Mouse (Mus musculus): ENCODE measurements at regions not wholly inside any gene's neighbourhood (a gene's known extent, or its start where the extent isn't known, plus 50 kb on each side); places are given as distances from the start of the nearest gene placed in this dataset.

DNA sequence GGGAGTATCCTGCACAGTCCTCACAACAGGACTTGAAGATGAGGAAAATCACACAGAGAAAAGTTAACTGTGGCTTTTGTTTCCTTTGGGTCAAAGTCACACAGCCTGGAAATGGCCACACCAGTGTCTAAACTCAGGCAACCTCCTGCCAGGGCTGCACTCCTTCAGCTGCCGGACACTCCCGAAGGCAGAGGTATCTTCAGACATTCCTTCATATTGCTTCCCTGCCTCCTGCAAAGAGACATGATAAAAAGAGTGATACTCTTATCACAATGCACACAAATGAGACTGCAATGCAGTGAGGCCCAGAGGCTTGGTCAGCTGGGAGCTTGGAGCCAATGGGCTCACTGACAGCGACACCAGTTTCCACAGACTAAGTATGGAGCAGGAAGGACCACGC lies 243.4 kb upstream of the Smlr1 start:
- Histone ChIP-seq H3K4me1 (ENCODE audit: control insufficient read depth, insufficient read depth, low read length) (no peaks in the 10 kb centered on the region), H3K27ac (ENCODE audit: insufficient read depth, low read length) (no peak overlapping the region), H3K4me3 (ENCODE audit: insufficient read depth, low read length) (no peak overlapping the region)
- TF ChIP-seq POLR2A (IDR thresholded peaks at IDR 0.05; ENCODE audit: low read depth, low read length) (no peak), CTCF (IDR thresholded peaks at IDR 0.05; ENCODE audit: borderline replicate concordance, insufficient read depth, low read length) (no peak)

DNA sequence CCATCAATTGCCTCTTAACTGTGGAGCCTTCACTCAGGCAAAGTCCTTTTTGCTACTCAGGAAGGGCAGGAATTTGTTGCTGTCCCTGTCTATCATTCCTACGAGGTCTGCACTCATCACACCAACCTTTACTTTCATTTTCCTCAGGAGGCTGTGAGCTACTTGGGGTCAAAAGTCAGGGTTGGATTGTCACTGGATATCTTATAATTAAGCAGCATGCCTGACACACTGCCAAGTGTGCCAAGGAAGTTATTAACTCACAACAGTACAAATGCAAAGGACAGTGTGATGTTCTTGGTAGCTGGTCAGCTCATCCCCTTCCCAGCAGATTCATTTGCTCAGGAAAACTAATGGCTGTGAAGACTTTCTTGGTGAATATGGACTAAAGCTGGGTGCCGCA lies 241.7 kb upstream of the Smlr1 start:
- Histone ChIP-seq H3K4me3 (ENCODE audit: insufficient read depth, low read length) (no peak overlapping the region), H3K27ac (ENCODE audit: insufficient read depth, low read length) (no peak overlapping the region), H3K4me1 (ENCODE audit: control insufficient read depth, insufficient read depth, low read length) (no peaks in the 10 kb centered on the region)
- TF ChIP-seq CTCF (IDR thresholded peaks at IDR 0.05; ENCODE audit: borderline replicate concordance, insufficient read depth, low read length) (no peak), POLR2A (IDR thresholded peaks at IDR 0.05; ENCODE audit: low read depth, low read length) (no peak)

DNA sequence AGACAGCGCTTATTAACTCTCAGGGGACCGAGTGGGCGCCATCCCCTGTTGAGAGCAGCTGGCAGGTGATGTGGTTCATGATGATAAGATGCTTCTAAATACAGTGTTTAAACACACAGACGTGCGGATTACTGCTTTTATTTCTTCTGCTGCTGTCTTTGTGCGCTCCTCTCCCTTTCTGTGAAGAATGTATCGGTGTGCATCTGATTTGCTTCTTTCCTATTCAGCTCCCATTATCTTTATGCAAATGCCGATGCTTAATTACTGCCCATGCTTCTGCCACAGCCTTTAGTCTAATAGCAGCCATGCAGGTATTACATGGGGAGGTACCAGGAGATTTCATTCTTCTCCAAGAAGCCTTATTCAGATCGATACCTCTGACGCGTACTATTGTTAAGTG lies 240.6 kb upstream of the Smlr1 start:
- Histone ChIP-seq H3K4me1 (ENCODE audit: control insufficient read depth, insufficient read depth, low read length) (no peaks in the 10 kb centered on the region; the same call in 1 of the 2 replicates), H3K27ac (ENCODE audit: insufficient read depth, low read length) (no peak overlapping the region), H3K4me3 (ENCODE audit: insufficient read depth, low read length) (no peak overlapping the region)
- TF ChIP-seq CTCF (IDR thresholded peaks at IDR 0.05; ENCODE audit: borderline replicate concordance, insufficient read depth, low read length) (no peak), POLR2A (IDR thresholded peaks at IDR 0.05; ENCODE audit: low read depth, low read length) (no peak)

DNA sequence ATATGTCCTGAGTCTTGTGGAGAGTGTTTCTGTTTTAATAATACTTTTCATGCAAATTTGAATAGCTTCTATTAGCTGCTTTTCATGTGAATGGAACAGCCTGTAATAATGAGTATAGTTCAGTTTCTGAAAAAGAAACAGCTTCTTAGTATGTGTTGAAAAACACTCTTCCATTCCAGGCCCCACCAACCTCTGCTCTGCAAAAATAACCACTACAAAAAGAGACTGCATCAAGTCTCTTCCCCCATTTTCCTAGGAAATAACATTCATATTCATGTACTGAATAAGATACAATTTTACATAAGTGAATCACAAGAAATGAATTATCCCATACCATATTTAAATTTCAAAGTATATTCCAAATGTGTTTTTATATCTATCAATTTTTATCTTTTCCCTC lies 234.0 kb upstream of the Smlr1 start:
- H3K4me1 ChIP-seq (ENCODE audit: control insufficient read depth, insufficient read depth, low read length) = peaks cover 4% of the 10 kb centered on the region; the same call in 1 of the 2 replicates
- no peak overlapping the region for H3K4me3 ChIP-seq (ENCODE audit: insufficient read depth, low read length)
- TF ChIP-seq CTCF (IDR thresholded peaks at IDR 0.05; ENCODE audit: borderline replicate concordance, insufficient read depth, low read length) (no peak), POLR2A (IDR thresholded peaks at IDR 0.05; ENCODE audit: low read depth, low read length) (no peak)
- no peak overlapping the region for H3K27ac ChIP-seq (ENCODE audit: insufficient read depth, low read length)

DNA sequence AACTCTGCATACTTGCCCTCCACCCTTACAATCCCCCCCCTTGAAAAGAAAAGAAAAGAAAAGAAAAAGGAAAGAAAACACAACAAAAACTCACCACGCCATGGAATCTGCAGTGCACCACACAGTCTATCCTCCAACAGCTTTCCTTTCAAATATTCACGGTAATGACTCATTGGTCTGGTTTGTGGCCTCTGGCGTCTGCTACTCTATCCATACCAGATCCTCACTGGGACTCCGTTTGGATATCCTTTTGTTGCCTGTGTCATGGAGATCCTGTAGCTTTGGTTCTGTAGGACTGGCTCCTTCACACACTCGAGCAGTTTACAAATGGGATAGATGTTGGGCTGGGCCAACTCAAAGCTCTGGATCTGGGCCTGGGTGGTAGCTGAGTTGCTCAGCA lies 232.4 kb upstream of the Smlr1 start:
- H3K4me3 ChIP-seq (ENCODE audit: insufficient read depth, low read length) = no peak overlapping the region
- H3K4me1 ChIP-seq (ENCODE audit: control insufficient read depth, insufficient read depth, low read length) = peaks cover 4% of the 10 kb centered on the region; the same call in 1 of the 2 replicates
- peak overlapping the region; percentile 77 for H3K27ac ChIP-seq (ENCODE audit: insufficient read depth, low read length)
- TF ChIP-seq POLR2A (IDR thresholded peaks at IDR 0.05; ENCODE audit: low read depth, low read length) = no peak
- TF ChIP-seq CTCF (IDR thresholded peaks at IDR 0.05; ENCODE audit: borderline replicate concordance, insufficient read depth, low read length) = no peak

DNA sequence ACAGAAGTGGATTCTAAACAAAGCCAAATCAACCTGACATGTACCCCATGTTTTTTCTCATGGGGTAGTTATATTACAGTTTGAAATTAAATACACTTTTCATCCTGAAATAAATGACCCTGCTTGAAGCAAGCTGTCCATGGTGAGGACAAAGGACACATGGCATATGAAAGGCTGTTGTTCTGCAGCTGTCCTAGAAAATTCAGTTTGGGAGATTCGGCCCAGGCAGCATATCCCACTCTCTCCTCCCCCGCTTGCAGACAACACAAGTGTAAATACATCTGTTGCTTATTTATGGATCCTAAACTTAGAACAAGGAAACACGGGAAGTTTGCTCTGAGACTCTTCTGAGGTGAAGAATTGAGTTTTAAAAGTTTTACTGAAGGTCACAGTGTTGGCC lies 218.2 kb upstream of the Smlr1 start:
- no peaks in the 10 kb centered on the region for H3K4me1 ChIP-seq (ENCODE audit: control insufficient read depth, insufficient read depth, low read length)
- no peak overlapping the region for H3K4me3 ChIP-seq (ENCODE audit: insufficient read depth, low read length)
- H3K27ac ChIP-seq (ENCODE audit: insufficient read depth, low read length) = no peak overlapping the region
- TF ChIP-seq CTCF (IDR thresholded peaks at IDR 0.05; ENCODE audit: borderline replicate concordance, insufficient read depth, low read length) = no peak
- TF ChIP-seq POLR2A (IDR thresholded peaks at IDR 0.05; ENCODE audit: low read depth, low read length) = no peak

DNA sequence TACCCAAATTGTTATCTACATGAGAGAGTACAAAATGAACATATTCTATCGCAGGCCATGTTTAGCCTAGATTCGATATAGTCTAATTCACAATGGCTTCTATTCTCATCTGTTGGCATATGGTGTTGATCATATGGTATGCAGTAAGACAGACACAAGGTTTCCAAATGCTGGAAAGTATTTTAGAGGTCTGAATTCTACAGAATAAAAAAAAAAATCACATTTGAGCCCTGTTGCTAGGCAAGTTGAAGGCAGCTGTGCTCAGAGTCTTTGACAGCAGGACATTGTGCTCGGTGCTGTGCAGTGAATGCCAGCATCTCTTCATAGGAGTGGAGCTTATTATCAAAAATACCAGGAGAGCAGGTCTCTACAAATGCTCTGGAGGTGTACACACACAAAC lies 206.6 kb upstream of the Smlr1 start:
- Histone ChIP-seq H3K4me1 (ENCODE audit: control insufficient read depth, insufficient read depth, low read length) (no peaks in the 10 kb centered on the region; the same call in 1 of the 2 replicates), H3K27ac (ENCODE audit: insufficient read depth, low read length) (no peak overlapping the region), H3K4me3 (ENCODE audit: insufficient read depth, low read length) (no peak overlapping the region)
- no peak for TF ChIP-seq CTCF (IDR thresholded peaks at IDR 0.05; ENCODE audit: borderline replicate concordance, insufficient read depth, low read length)
- TF ChIP-seq POLR2A (IDR thresholded peaks at IDR 0.05; ENCODE audit: low read depth, low read length) = no peak

DNA sequence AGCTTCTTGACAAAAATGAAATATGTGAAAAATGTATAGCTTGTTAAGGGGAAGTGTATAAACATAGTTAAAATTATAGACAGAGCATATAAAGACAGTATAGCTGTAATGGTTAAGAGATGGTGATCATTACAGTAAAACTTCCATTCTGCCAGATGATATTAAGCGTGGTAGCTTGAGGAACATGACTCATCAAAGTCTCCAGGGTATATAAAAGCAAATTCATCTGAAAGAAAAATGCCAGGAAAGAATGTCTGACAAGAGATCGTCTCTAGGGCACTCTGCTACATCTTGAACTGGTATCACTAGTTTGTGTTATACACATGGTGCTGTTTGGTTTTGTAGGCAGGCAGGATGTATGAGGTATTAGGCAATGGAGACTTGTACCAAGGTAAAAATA lies 204.9 kb upstream of the Smlr1 start:
- no peak overlapping the region for H3K4me3 ChIP-seq (ENCODE audit: insufficient read depth, low read length)
- no peak overlapping the region for H3K27ac ChIP-seq (ENCODE audit: insufficient read depth, low read length)
- H3K4me1 ChIP-seq (ENCODE audit: control insufficient read depth, insufficient read depth, low read length) = no peaks in the 10 kb centered on the region; the same call in 1 of the 2 replicates
- TF ChIP-seq POLR2A (IDR thresholded peaks at IDR 0.05; ENCODE audit: low read depth, low read length) (no peak), CTCF (IDR thresholded peaks at IDR 0.05; ENCODE audit: borderline replicate concordance, insufficient read depth, low read length) (no peak)

DNA sequence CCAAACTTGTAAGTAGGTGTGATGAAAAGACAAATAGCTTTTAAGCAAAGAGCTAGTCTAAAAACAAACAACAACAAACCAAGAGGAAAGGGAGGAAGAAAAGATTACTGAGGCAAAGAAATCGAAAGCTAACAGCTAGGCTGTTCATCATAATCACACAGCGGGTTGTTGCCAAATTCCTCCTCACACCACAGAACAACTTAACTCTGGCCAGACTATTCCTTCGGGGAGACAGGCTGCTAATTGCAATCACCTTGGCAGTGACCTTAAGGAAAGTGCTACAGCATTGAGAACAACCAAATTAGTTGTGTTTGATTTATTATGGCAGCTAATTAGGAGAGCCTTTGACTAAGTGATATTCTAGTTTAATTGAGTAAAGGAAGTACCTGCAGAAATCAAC lies 194.4 kb upstream of the Smlr1 start:
- no peak overlapping the region for H3K4me3 ChIP-seq (ENCODE audit: insufficient read depth, low read length)
- H3K27ac ChIP-seq (ENCODE audit: insufficient read depth, low read length) = no peak overlapping the region
- H3K4me1 ChIP-seq (ENCODE audit: control insufficient read depth, insufficient read depth, low read length) = no peaks in the 10 kb centered on the region
- TF ChIP-seq POLR2A (IDR thresholded peaks at IDR 0.05; ENCODE audit: low read depth, low read length) (no peak), CTCF (IDR thresholded peaks at IDR 0.05; ENCODE audit: borderline replicate concordance, insufficient read depth, low read length) (no peak)

DNA sequence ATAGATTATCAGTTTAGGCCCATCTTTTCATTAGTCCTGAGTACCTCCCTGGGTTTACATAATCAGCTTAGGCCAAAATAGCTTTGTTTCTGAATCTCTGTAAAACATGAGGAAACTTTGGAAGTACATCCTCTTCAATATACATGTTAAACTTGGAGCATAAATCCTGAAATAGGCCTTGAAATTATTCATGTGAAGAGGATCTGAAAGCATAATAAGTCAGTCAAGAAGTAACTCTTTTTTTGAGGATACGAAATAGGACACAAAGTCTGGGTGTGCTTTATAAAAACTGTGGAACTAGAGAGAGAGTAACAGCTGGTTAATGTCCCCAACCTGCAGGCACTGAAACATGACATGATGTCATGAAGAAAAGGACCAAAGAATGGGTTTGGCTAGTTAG lies 187.9 kb upstream of the Smlr1 start:
- no peak overlapping the region for H3K4me3 ChIP-seq (ENCODE audit: insufficient read depth, low read length)
- TF ChIP-seq POLR2A (IDR thresholded peaks at IDR 0.05; ENCODE audit: low read depth, low read length) (no peak), CTCF (IDR thresholded peaks at IDR 0.05; ENCODE audit: borderline replicate concordance, insufficient read depth, low read length) (no peak)
- no peak overlapping the region for H3K27ac ChIP-seq (ENCODE audit: insufficient read depth, low read length)
- no peaks in the 10 kb centered on the region for H3K4me1 ChIP-seq (ENCODE audit: control insufficient read depth, insufficient read depth, low read length)

DNA sequence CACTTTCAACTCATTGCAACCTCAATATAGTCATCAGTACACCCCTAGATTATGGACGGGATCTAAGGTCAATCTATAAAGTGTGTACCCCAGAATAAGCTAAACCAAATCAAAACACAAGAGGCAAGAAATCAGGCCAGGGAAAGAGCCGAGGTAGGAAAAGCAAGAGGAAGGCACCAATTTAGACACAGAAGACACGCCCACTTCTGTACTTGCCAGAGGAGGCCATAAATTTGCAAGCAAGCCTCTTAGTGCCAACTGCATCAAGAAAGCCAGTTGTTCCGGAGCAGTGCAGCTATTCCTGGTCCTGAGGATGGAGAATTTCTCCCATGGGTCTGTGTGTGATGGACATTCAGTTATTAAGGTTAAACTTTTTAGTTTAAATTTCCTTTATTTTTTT lies 179.7 kb upstream of the Smlr1 start:
- Histone ChIP-seq H3K4me1 (ENCODE audit: control insufficient read depth, insufficient read depth, low read length) (0 out of 2 replicates have a peak, but pooled peaks cover 3% of the 10 kb centered on the region), H3K27ac (ENCODE audit: insufficient read depth, low read length) (no peak overlapping the region), H3K4me3 (ENCODE audit: insufficient read depth, low read length) (no peak overlapping the region)
- TF ChIP-seq CTCF (IDR thresholded peaks at IDR 0.05; ENCODE audit: borderline replicate concordance, insufficient read depth, low read length) (no peak), POLR2A (IDR thresholded peaks at IDR 0.05; ENCODE audit: low read depth, low read length) (no peak)
